Mouse (Mus musculus) yolk sac, embryonic 10.5 days (tissue): ENCODE measurements around the gene Mindy4.

Experiments
- DNase-seq: peaks from one replicate; pipeline ENCODE4 v3.0.0-alpha.2; 2017; ENCODE audit warnings: low spot score

The Mindy4 gene

GRCm38 (mm10) chr6:55256500-55257191, 53.5 kb downstream of the Mindy4 start:
- no peak for DNase-seq

GRCm38 (mm10) chr6:55257246-55257645, 54.1 kb downstream of the Mindy4 start:
- no peak for DNase-seq

- no peak for DNase-seq
These were observed 55.5 kb downstream of the Mindy4 start for GRCm38 (mm10) chr6:55258428-55259325.

GRCm38 (mm10) chr6:55262161-55262560, 59.0 kb downstream of the Mindy4 start:
- DNase-seq: no peak

GRCm38 (mm10) chr6:55263490-55264046, 60.4 kb downstream of the Mindy4 start:
- no peak for DNase-seq

- DNase-seq: no peak
These were observed 61.7 kb downstream of the Mindy4 start for GRCm38 (mm10) chr6:55264741-55265366.

GRCm38 (mm10) chr6:55272952-55273351, 69.8 kb downstream of the Mindy4 start:
- DNase-seq: no peak

GRCm38 (mm10) chr6:55273463-55273862, 70.3 kb downstream of the Mindy4 start:
- peak; percentile 31 for DNase-seq

- DNase-seq: no peak
These were observed 71.8 kb downstream of the Mindy4 start for GRCm38 (mm10) chr6:55275000-55275399.

- DNase-seq: no peak
These were observed 72.6 kb downstream of the Mindy4 start for GRCm38 (mm10) chr6:55275786-55276185.

GRCm38 (mm10) chr6:55276692-55277282, 73.6 kb downstream of the Mindy4 start:
- DNase-seq: no peak

GRCm38 (mm10) chr6:55278086-55278485, 74.9 kb downstream of the Mindy4 start:
- no peak for DNase-seq

GRCm38 (mm10) chr6:55278520-55278919, 75.3 kb downstream of the Mindy4 start:
- DNase-seq: peak; percentile 65

GRCm38 (mm10) chr6:55280979-55281378, 77.8 kb downstream of the Mindy4 start:
- no peak for DNase-seq

- no peak for DNase-seq
These were observed 78.5 kb downstream of the Mindy4 start for GRCm38 (mm10) chr6:55281687-55282086.

- DNase-seq: no peak
These were observed 79.2 kb downstream of the Mindy4 start for GRCm38 (mm10) chr6:55282348-55282747.

GRCm38 (mm10) chr6:55285218-55285617, 82.0 kb downstream of the Mindy4 start:
- DNase-seq: no peak

GRCm38 (mm10) chr6:55288007-55288602, 84.9 kb downstream of the Mindy4 start:
- DNase-seq: no peak

- no peak for DNase-seq
These were observed 91.5 kb downstream of the Mindy4 start for GRCm38 (mm10) chr6:55294549-55295131.

GRCm38 (mm10) chr6:55295325-55295724, 92.1 kb downstream of the Mindy4 start:
- DNase-seq: no peak

GRCm38 (mm10) chr6:55299482-55299881, 96.3 kb downstream of the Mindy4 start:
- peak; percentile 47 for DNase-seq
